Mouse (Mus musculus) small intestine, adult 2 months (tissue): Measurements from ENCODE around the gene Dclre1b. TPM values are rescaled to one million over a fixed set of nuclear protein-coding genes. Genes with fewer than 3 reads are reported as not detected.

ENCODE experiments used
- H3K27ac ChIP-seq: fragments of 200-500 bp; 2 replicates; pipeline ENCODE4 v1.5.1; 2012; ENCODE audit warnings: low read depth, low read length, control low read depth, inconsistent platforms; ENCODE audit not compliant: insufficient read depth
- H3K27me3 ChIP-seq: fragments of 200-500 bp; 2 replicates; pipeline ENCODE4 v1.6.1; 2012; ENCODE audit warnings: mild to moderate bottlenecking, moderate library complexity, low read length, inconsistent platforms; ENCODE audit not compliant: control insufficient read depth, insufficient read depth
- H3K36me3 ChIP-seq: fragments of 200-500 bp; 2 replicates; pipeline ENCODE4 v1.6.1; 2012; ENCODE audit warnings: mild to moderate bottlenecking, low read length, control low read depth, inconsistent platforms; ENCODE audit not compliant: control insufficient read depth, insufficient read depth
- H3K4me1 ChIP-seq: fragments of 200-500 bp; 2 replicates; pipeline ENCODE4 v1.6.1; 2012; ENCODE audit warnings: low read length, inconsistent platforms, mixed read lengths; ENCODE audit not compliant: control insufficient read depth, insufficient read depth, insufficient read length
- H3K4me3 ChIP-seq: fragments of 200-500 bp; 2 replicates; pipeline ENCODE4 v1.5.1; 2012; ENCODE audit warnings: low read depth, mild to moderate bottlenecking, control low read depth, inconsistent platforms, low read length, moderate library complexity
- CTCF ChIP-seq: fragments of 200-500 bp; IDR thresholded peaks from 2 replicates; pipeline ENCODE4 v1.5.1; 2012; ENCODE audit warnings: low read depth, mild to moderate bottlenecking, control low read depth, inconsistent platforms, low read length, moderate library complexity, mixed read lengths; ENCODE audit not compliant: insufficient replicate concordance, insufficient read length; ENCODE audit errors: extremely low read depth
- POLR2A ChIP-seq: fragments of 200-500 bp; IDR thresholded peaks from 2 replicates; pipeline ENCODE4 v1.6.1; 2012; ENCODE audit warnings: low read depth, mild to moderate bottlenecking, control low read depth, inconsistent platforms, low read length, moderate library complexity
- WGBS: fragments of 180-500 bp; shearing (Covaris S2); methylation state at CpG from one replicate; pipeline ENCODE4 v1.1.7; 2018; 5-methylcytosine and 5-hydroxymethylcytosine counted together
- polyA plus RNA-seq: library from polyadenylated mRNA; depleted of rRNA; stranded (reverse); fragments of >200 nt; gene quantifications from 2 replicates; pipeline ENCODE4 v1.2.3, GENCODE M21; 2012; rRNA removed

Dclre1b gene
- 5.2 and 5.3 TPM in 2 replicates for polyA plus RNA-seq

- peak within 1 kb of the TSS; percentile 70 for H3K4me3 ChIP-seq
- no peak for TF ChIP-seq CTCF
- TF ChIP-seq POLR2A = peak; percentile 75
- H3K4me1 ChIP-seq = no peaks in the 10 kb centered on the region; the same call in 1 of the 2 replicates
- peak within 1 kb of the TSS; percentile 86 for H3K27ac ChIP-seq
- H3K36me3 ChIP-seq = peaks cover 6% of the 10 kb centered on the region
- H3K27me3 ChIP-seq = no peaks in the 10 kb centered on the region
- WGBS = under 1% methylated on average over 66 of the region's 70 CpGs
Observed at GRCm38 (mm10) chr3:103808891-103809798, at the start of gene Dclre1b, which contains the start of the genes Ap4b1 and Gm43064. TSS of gene Dclre1b (minus strand) at chr3:103809444. TSS of gene Ap4b1 (plus strand) at chr3:103809520. TSS of gene Gm43064 (plus strand) at chr3:103809573.

GRCm38 (mm10) chr3:103857977-103858563, 48.8 kb upstream of the Dclre1b start:
- Histone ChIP-seq H3K36me3 (0 out of 2 replicates have a peak, but pooled peaks cover 2% of the 10 kb centered on the region), H3K4me3 (peak overlapping the region; percentile 50), H3K4me1 (peaks cover 2% of the 10 kb centered on the region; the same call in 1 of the 2 replicates), H3K27me3 (no peaks in the 10 kb centered on the region), H3K27ac (peak overlapping the region; percentile 77)
- WGBS = 87% methylated on average over 6 of the region's 6 CpGs
- TF ChIP-seq POLR2A (no peak), CTCF (no peak)

DNA sequence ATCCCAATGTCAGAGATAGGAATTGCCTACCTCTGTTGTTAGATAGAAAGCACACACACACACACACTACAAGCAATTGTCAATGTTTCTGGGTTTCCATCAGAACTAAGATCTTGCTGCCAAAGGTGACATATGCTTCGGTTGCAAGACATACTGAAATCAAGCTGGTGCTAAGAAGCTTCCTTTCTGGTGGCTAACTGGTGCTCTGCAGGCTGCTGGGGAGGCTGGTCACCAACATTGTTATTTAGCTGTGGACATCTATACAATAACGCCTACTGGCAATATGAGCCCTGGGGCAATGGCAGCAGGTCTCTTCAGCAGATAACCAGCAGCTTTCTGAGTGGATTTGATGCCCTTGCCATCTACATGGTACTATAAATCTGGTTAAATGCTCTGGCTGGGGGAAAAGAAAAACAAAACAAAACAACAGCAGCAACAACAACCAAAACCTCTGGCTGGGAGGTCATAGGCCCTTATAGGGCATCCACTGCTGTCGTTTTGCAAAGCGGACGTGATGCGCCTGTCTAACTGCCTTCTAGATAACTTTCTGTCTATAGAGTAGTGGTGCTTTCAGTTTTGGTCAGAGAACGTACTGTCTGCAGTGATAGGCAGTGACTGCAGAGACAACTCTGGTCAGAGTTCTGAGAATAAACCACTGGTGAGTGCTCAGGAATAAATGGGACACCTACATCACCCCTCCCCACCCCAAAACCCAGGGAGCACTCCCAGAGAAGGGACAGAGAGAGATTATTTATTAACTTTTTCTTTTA, 48.0 kb upstream of the Dclre1b start:
- 76% methylated on average over 7 of the region's 7 CpGs for WGBS
- H3K27ac ChIP-seq = peak overlapping the region; percentile 77

DNA sequence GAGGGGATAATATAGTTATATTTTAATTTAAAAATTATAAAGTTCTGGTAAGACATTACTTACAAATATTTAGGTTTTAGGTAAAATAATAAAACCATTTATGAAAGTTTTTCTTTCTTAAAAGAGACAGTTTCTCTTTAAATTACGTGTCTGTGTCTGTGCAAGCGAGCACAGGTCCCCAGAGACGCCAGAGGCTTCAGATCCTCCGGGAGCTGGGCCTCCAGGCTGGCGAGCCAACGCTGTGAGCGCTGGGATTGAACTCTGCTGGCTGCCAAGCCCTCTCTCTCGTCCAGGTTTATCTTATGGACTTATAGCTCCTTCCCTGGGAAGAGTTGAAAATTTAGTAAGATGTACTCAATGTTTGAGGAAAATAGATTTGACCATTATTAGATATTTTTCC, 44.6 kb upstream of the Dclre1b start:
- 79% methylated on average over 8 of the region's 8 CpGs for WGBS
- no peaks in the 10 kb centered on the region for H3K27me3 ChIP-seq

More for the DNA sequence above, 48.0 kb upstream of the Dclre1b start:
- Histone ChIP-seq H3K4me1 (peaks cover 2% of the 10 kb centered on the region; the same call in 1 of the 2 replicates), H3K36me3 (0 out of 2 replicates have a peak, but pooled peaks cover 2% of the 10 kb centered on the region), H3K4me3 (no peak overlapping the region), H3K27me3 (no peaks in the 10 kb centered on the region)
- TF ChIP-seq POLR2A = no peak

DNA sequence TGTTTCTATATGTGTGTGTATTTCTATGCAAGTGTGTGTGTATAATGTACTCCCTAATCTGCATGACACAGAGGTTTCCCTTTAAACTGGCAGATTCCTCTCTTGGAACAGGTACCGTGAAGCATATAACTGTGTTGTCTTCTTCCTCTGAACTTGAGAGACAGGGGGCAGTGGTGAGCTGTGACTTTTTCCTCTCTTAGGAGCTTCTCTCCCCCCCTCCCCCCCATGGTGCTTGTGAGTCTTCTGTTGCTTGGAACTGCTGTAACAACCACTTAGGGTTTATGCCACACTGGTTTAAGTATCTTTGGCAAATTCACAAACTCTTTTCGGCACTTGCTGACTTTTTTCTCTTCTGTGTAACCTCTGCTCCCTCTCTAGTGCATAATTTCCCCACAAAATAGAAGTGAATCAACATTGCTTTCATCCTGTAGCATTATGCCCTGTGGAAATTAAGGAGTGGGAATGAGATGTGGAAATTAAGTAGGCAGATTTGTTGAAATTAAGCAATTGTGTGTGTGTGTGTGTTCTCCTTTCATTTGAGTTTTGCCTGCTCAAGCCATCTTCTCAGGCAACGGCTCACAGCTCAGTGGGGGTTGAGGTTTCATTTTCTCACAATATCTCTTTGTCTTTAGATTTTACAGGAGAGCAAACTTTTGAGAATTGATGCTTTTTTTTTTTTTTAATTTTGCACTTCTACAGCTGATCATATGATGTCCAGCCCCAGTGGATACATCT, 43.5 kb upstream of the Dclre1b start:
- Histone ChIP-seq H3K27me3 (no peaks in the 10 kb centered on the region), H3K36me3 (0 out of 2 replicates have a peak, but pooled peaks cover 2% of the 10 kb centered on the region), H3K4me1 (peaks cover 2% of the 10 kb centered on the region; the same call in 1 of the 2 replicates), H3K4me3 (no peak overlapping the region), H3K27ac (0 out of 2 replicates have a peak overlapping the region, but pooled peaks have one; percentile 30)
- WGBS = 59% methylated on average over 3 of the region's 3 CpGs
- no peak for TF ChIP-seq POLR2A
- peak; percentile 35; the same call in 1 of the 2 replicates for TF ChIP-seq CTCF

More for the DNA sequence above, 44.6 kb upstream of the Dclre1b start:
- H3K4me3 ChIP-seq = no peak overlapping the region
- no peak overlapping the region for H3K27ac ChIP-seq
- H3K4me1 ChIP-seq = peaks cover 3% of the 10 kb centered on the region; the same call in 1 of the 2 replicates
- 0 out of 2 replicates have a peak, but pooled peaks cover 2% of the 10 kb centered on the region for H3K36me3 ChIP-seq
- TF ChIP-seq CTCF (no peak), POLR2A (no peak)

DNA sequence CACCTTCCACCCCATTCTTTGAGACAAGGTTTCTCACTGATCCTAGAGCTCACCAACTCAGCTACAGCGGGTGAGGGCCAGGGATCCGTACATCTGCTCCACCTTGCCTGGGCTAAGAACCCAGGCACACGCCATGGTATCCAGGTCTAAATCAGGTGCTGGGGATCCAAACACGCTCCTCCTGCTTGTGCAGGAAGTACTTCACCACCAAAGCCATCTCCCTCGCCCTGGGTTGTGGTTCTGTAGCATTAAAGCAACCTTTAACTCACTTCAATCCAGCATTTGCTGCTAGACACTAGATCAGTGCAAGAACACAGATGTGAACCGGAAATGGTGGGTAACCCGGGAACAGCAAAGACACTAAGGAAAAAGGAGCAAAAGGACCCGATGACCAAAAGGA, 42.6 kb upstream of the Dclre1b start:
- Histone ChIP-seq H3K4me3 (no peak overlapping the region), H3K4me1 (peaks cover 2% of the 10 kb centered on the region; the same call in 1 of the 2 replicates), H3K36me3 (0 out of 2 replicates have a peak, but pooled peaks cover 2% of the 10 kb centered on the region), H3K27ac (no peak overlapping the region), H3K27me3 (no peaks in the 10 kb centered on the region)
- no peak for TF ChIP-seq POLR2A
- 83% methylated on average over 8 of the region's 8 CpGs for whole genome bisulfite sequencing
